Mouse (Mus musculus) urinary bladder, postnatal 36 days (tissue): ENCODE data around the gene Prdm12.
A peak's percentile ranks its signal among the peaks of the same experiment; 100 is the strongest.
"Not testable (repeated sequence)": the region's sequence is repeated elsewhere in the genome, so short reads cannot be mapped to it uniquely, and the experiment has no call there.

Experiments
- DNase-seq, 2 experiments: peaks; one replicate each; pipeline ENCODE4 v3.0.0; 2022; ENCODE audit warnings: low spot score in 2 of 2, mixed read lengths in 1 of 2

The Prdm12 gene

GRCm38 (mm10) chr2:31641929-31642328 lies 2.1 kb downstream of the Prdm12 start:
- DNase-seq = no peak

GRCm38 (mm10) chr2:31653971-31654853 lies 14.4 kb downstream of the Prdm12 start:
- no peak for DNase-seq

- peak in 1 of 2 experiments; percentile 37 for DNase-seq
Observed at GRCm38 (mm10) chr2:31654854-31655559, 15.2 kb downstream of the Prdm12 start.

- no peak for DNase-seq
Observed at GRCm38 (mm10) chr2:31656374-31656773, 16.5 kb downstream of the Prdm12 start.

GRCm38 (mm10) chr2:31662939-31663803 lies 23.3 kb downstream of the Prdm12 start:
- DNase-seq = no peak

GRCm38 (mm10) chr2:31663804-31664180 lies 24.0 kb downstream of the Prdm12 start:
- no peak for DNase-seq

GRCm38 (mm10) chr2:31667332-31667731 lies 27.5 kb downstream of the Prdm12 start:
- no peak for DNase-seq

- peak; percentile 84 to 90 for DNase-seq
Observed at GRCm38 (mm10) chr2:31670551-31671035, 30.8 kb downstream of the Prdm12 start, which contains the start of gene Exosc2. Gene Exosc2, plus strand, starts transcription at chr2:31670715.

- DNase-seq = no peak
Observed at GRCm38 (mm10) chr2:31678641-31679040, 38.8 kb downstream of the Prdm12 start.

GRCm38 (mm10) chr2:31681051-31681707 lies 41.3 kb downstream of the Prdm12 start:
- DNase-seq = not testable (repeated sequence)

- no peak for DNase-seq
Observed at GRCm38 (mm10) chr2:31681731-31682235, 41.9 kb downstream of the Prdm12 start.

- DNase-seq = peak; percentile 43 to 45
Observed at GRCm38 (mm10) chr2:31683666-31684065, 43.8 kb downstream of the Prdm12 start.

GRCm38 (mm10) chr2:31688074-31688925 lies 48.5 kb downstream of the Prdm12 start, which contains the start of gene Abl1:
Gene Abl1, plus strand, starts transcription at chr2:31688376.
- DNase-seq = peak; percentile 89 to 96

- peak; percentile 9 to 18 for DNase-seq
Observed at GRCm38 (mm10) chr2:31689045-31689444, 49.2 kb downstream of the Prdm12 start.

- no peak for DNase-seq
Observed at GRCm38 (mm10) chr2:31690063-31690462, 50.2 kb downstream of the Prdm12 start.

GRCm38 (mm10) chr2:31698209-31698608 lies 58.4 kb downstream of the Prdm12 start:
- DNase-seq = no peak

- DNase-seq = no peak
Observed at GRCm38 (mm10) chr2:31700545-31701446, 61.0 kb downstream of the Prdm12 start.

GRCm38 (mm10) chr2:31703226-31703625 lies 63.4 kb downstream of the Prdm12 start:
- DNase-seq = no peak
